Comparison of ENCODE assay signal across 9 mouse cellular contexts in the genomic region with DNA sequence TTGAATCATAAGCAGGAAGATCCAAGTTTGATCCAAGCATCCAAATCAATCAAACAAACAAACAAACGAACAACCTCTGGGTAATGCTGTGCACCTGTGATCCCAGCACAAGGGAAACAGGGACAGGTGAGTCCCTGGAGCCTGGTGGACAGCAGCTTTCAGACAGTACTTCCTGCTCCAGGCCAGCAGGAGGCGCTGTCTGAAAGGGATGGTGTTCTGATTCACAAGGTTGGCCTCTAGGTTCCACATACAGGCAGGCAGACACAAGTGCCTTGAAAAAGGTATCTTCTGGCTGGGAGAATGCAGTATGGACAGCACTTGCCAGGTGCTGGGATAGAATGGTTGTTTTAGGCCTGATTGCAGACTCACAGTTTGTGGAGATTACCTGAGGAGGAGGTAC. TPM values are rescaled to one million over a fixed set of nuclear protein-coding genes. Genes with fewer than 3 reads are reported as not detected.
A peak's percentile ranks its signal among the peaks of the same experiment; 100 is the strongest.
DNase-seq lines count a peak whose midpoint lies in the region; ATAC-seq and TF ChIP-seq lines count a peak whose summit lies in the region.
"Had no signal": no experiment of that assay in that cellular context is flagged by ENCODE, and none has a peak within 500 bp of the region (broad histone marks: within the 10 kb centered on the region; RNA-seq: fewer than 3 reads in every experiment).

No protein-coding gene starts in this region.

- no peak for TF ChIP-seq EP300 in liver, embryonic 14.5 days (IDR thresholded peaks at IDR 0.05; ENCODE audit: low read depth)

- 19% methylated on average over 2 of the region's 2 CpGs for WGBS in intestine, postnatal 0 days
- 16% methylated on average over 2 of the region's 2 CpGs for WGBS in intestine, embryonic 16.5 days
- 0% methylated on average over 2 of the region's 2 CpGs for whole genome bisulfite sequencing in liver, embryonic 14.5 days (ENCODE audit: insufficient replicate concordance)

- no peaks in the 10 kb centered on the region for H3K9me3 ChIP-seq in intestine, postnatal 0 days (ENCODE audit: control insufficient read depth)
- H3K9me3 ChIP-seq in intestine, embryonic 16.5 days (ENCODE audit: control insufficient read depth, low read length), result no peaks in the 10 kb centered on the region
- no peaks in the 10 kb centered on the region for H3K9me3 ChIP-seq in liver, embryonic 14.5 days (ENCODE audit: control insufficient read depth, low read length)
- H3K9me3 ChIP-seq: megakaryocyte, embryonic 14.5 days had no signal

- no peak for ATAC-seq in intestine, postnatal 0 days
- no peak for ATAC-seq in intestine, embryonic 16.5 days
- no peak for ATAC-seq in liver, embryonic 14.5 days (ENCODE audit: insufficient read depth)

- no peak overlapping the region for H3K4me3 ChIP-seq in intestine, postnatal 0 days (ENCODE audit: low read depth, low read length)
- no peak overlapping the region for H3K4me3 ChIP-seq in intestine, embryonic 16.5 days (ENCODE audit: low read length)
- no peak overlapping the region for H3K4me3 ChIP-seq in liver, embryonic 14.5 days (ENCODE audit: insufficient read depth in 1 of 2, low read depth in 2 of 2, low read length in 2 of 2)
- H3K4me3 ChIP-seq: megakaryocyte, embryonic 14.5 days had no signal

- peak; percentile 84 for DNase-seq in CD4-positive, CD25-positive, alpha-beta regulatory T cell, adult 2 months (ENCODE audit: low read depth, low spot score)
- DNase-seq in adrenal gland, postnatal 10 days, result peak; percentile 67
- DNase-seq in gastrocnemius, postnatal 14 days, result peak; percentile 22
- peak; percentile 4 to 30 (median 22) for DNase-seq in liver, embryonic 14.5 days (ENCODE audit: low read depth in 3 of 3, low spot score in 3 of 3)
- peak; percentile 41 for DNase-seq in skeletal muscle tissue, adult 2 months (ENCODE audit: low read depth, low spot score)
- DNase-seq in frontal cortex, postnatal 14 days (ENCODE audit: low spot score in 2 of 2), result no peak

- no peak overlapping the region for H3K4me2 ChIP-seq in intestine, postnatal 0 days (replicated peaks; ENCODE audit: low read depth)
- no peak overlapping the region for H3K4me2 ChIP-seq in intestine, embryonic 16.5 days (ENCODE audit: low read depth, low read length)
- H3K4me2 ChIP-seq in liver, embryonic 14.5 days (ENCODE audit: low read depth), result no peak overlapping the region

- peak; percentile 88 for TF ChIP-seq CTCF in intestine, postnatal 0 days (IDR thresholded peaks at IDR 0.05; ENCODE audit: low read depth)
- TF ChIP-seq CTCF in liver, embryonic 14.5 days (IDR thresholded peaks at IDR 0.05; ENCODE audit: low read depth), result peak; percentile 94

- no peak overlapping the region for H3K9ac ChIP-seq in intestine, postnatal 0 days (ENCODE audit: low read depth, low read length)
- no peak overlapping the region for H3K9ac ChIP-seq in intestine, embryonic 16.5 days (ENCODE audit: low read depth, low read length)
- H3K9ac ChIP-seq in liver, embryonic 14.5 days (replicated peaks), result no peak overlapping the region

- no peaks in the 10 kb centered on the region for H3K4me1 ChIP-seq in intestine, postnatal 0 days (replicated peaks; ENCODE audit: control insufficient read depth, insufficient read depth, low read length)
- H3K4me1 ChIP-seq in intestine, embryonic 16.5 days (ENCODE audit: control insufficient read depth, insufficient read depth, low read length), result no peaks in the 10 kb centered on the region
- no peaks in the 10 kb centered on the region for H3K4me1 ChIP-seq in liver, embryonic 14.5 days (replicated peaks; ENCODE audit: control insufficient read depth in 2 of 2, insufficient read depth in 2 of 2, low read length in 1 of 2)
- H3K4me1 ChIP-seq: megakaryocyte, embryonic 14.5 days had no signal

- H3K27ac ChIP-seq in intestine, postnatal 0 days (ENCODE audit: low read depth, low read length), result no peak overlapping the region
- H3K27ac ChIP-seq in intestine, embryonic 16.5 days (ENCODE audit: low read length), result no peak overlapping the region
- no peak overlapping the region for H3K27ac ChIP-seq in liver, embryonic 14.5 days

- H3K27me3 ChIP-seq in intestine, postnatal 0 days (replicated peaks; ENCODE audit: control insufficient read depth, insufficient read depth, low read length), result no peaks in the 10 kb centered on the region
- H3K27me3 ChIP-seq in intestine, embryonic 16.5 days (replicated peaks; ENCODE audit: control insufficient read depth, insufficient read depth, low read length), result no peaks in the 10 kb centered on the region
- no peaks in the 10 kb centered on the region for H3K27me3 ChIP-seq in liver, embryonic 14.5 days (ENCODE audit: control insufficient read depth, insufficient read depth, low read length)

- H3K36me3 ChIP-seq in intestine, postnatal 0 days (ENCODE audit: control insufficient read depth, insufficient read depth), result no peaks in the 10 kb centered on the region
- no peaks in the 10 kb centered on the region for H3K36me3 ChIP-seq in intestine, embryonic 16.5 days (ENCODE audit: control insufficient read depth, insufficient read depth, low read length)
- no peaks in the 10 kb centered on the region for H3K36me3 ChIP-seq in liver, embryonic 14.5 days (replicated peaks; ENCODE audit: control insufficient read depth, insufficient read depth, low read depth)

- intact Hi-C loops in gastrocnemius, postnatal 14 days (cut with DNase I; ENCODE audit: low total_unique reads), result loop anchor here (5.0 kb wide), 1 partner anchor 38 kb away; a partner anchor contains a TSS

RNA-seq across cellular contexts. Expression of a gene that starts 40.3 kb away (rescaled TPM):
- polyA plus RNA-seq in intestine, postnatal 0 days (2015; fragmentation: Nextera tagmentation; extraction: Ambion mirVana), result 38.0 and 38.7 TPM in 2 replicates
- polyA plus RNA-seq in intestine, embryonic 16.5 days (2015; fragmentation: Nextera tagmentation; extraction: Ambion mirVana), result 54.9 and 60.0 TPM in 2 replicates
- 100 to 1,000 TPM in 1 of 2 experiments, 10 to 100 TPM in 1; 96.8 to 108 TPM for total RNA-seq in adrenal gland, postnatal 10 days (2021)
- 10 to 100 TPM; 67.1 to 67.3 TPM for total RNA-seq in gastrocnemius, postnatal 14 days (2021)
- 13.9 and 23.8 TPM in 2 replicates for polyA plus RNA-seq in liver, embryonic 14.5 days (2012; rRNA removed)
- polyA plus RNA-seq in liver, embryonic 14.5 days (2014; fragmentation: Nextera tagmentation; extraction: Ambion mirVana), result 46.6 and 49.4 TPM in 2 replicates

Comparison
In these comparisons a context has a peak if more than half of its experiments do, and no peak if none do; other contexts are left out.
1. DNase-seq: peak in CD4-positive, CD25-positive, alpha-beta regulatory T cell, adult 2 months (single experiment), adrenal gland, postnatal 10 days (single experiment), gastrocnemius, postnatal 14 days (single experiment), liver, embryonic 14.5 days (3 of 3) and skeletal muscle tissue, adult 2 months (single experiment); none in frontal cortex, postnatal 14 days (0 of 2).